Mouse (Mus musculus): ENCODE results near the gene Rpl18. TPM values are rescaled to one million over a fixed set of nuclear protein-coding genes. Genes with fewer than 3 reads are reported as not detected.

The Rpl18 gene
- polyA plus RNA-seq, 1 experiment from 2014 or later = 1,026 TPM

DNA sequence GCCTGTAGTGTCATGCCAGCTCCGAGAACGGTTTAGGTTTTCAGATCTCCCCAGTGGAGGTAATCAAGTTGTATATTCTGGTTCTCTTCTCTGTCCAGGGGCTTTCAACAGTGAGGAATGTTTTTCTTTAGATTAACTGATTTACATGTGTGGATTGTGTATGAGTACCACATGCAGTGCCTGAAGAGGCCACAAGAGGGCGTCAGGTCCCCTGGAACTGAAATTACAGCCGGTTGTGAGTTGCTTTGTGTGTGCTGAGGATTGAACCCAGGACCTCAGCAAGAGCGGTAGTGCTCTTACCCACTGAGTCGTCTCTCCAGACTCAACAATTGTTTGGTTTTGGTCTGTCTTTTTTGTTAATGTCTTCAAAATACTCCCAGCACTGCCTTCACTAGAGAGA, 31.3 kb downstream of the Rpl18 start:
- no peaks in the 10 kb centered on the region for H3K9me3 ChIP-seq (replicated peaks; ENCODE audit: control insufficient read depth, low read length)
- no peak for DNase-seq (ENCODE audit: low spot score)
- H3K4me1 ChIP-seq (ENCODE audit: control insufficient read depth, insufficient read depth, low read length) = no peaks in the 10 kb centered on the region; the same call in 1 of the 2 replicates
- 67% methylated on average over 6 of the region's 6 CpGs for WGBS
- no peaks in the 10 kb centered on the region for H3K27me3 ChIP-seq (ENCODE audit: control insufficient read depth, insufficient read depth, low read length)
- H3K36me3 ChIP-seq (replicated peaks; ENCODE audit: control insufficient read depth, insufficient read depth, low read depth, low read length) = no peaks in the 10 kb centered on the region
- no peak overlapping the region for H3K4me3 ChIP-seq (ENCODE audit: low read depth, low read length)
- ATAC-seq (replicated peaks; ENCODE audit: insufficient number of reproducible peaks, low FRiP score, low TSS enrichment, low read depth) = no peak
- no peak overlapping the region for H3K27ac ChIP-seq (replicated peaks; ENCODE audit: low read depth, low read length)
- H3K4me2 ChIP-seq (ENCODE audit: low read depth, low read length) = no peak overlapping the region
- no peak overlapping the region for H3K9ac ChIP-seq (replicated peaks; ENCODE audit: low read length)

DNA sequence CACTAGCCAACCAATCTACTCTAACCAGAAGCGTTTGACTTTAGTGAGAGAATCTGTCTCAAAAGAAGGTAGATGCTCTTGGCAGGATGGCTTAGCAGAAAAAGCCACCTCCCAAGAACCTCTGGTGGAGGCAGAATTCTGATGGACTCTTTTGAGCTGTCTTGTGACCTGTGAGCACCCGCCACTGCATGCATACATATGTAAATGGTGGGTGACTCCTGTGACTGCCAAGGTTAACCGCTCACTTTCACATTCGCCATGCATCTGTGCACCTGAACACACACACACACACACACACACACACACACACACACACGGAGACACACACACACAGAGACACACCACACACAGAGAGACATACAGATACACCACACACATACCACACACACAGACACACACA, 32.2 kb downstream of the Rpl18 start:
- WGBS = 86% methylated on average over 5 of the region's 5 CpGs
- Histone ChIP-seq H3K4me2 (ENCODE audit: low read depth, low read length) (no peak overlapping the region), H3K4me3 (ENCODE audit: low read depth, low read length) (no peak overlapping the region), H3K27me3 (ENCODE audit: control insufficient read depth, insufficient read depth, low read length) (no peaks in the 10 kb centered on the region), H3K9ac (replicated peaks; ENCODE audit: low read length) (no peak overlapping the region), H3K36me3 (replicated peaks; ENCODE audit: control insufficient read depth, insufficient read depth, low read depth, low read length) (no peaks in the 10 kb centered on the region), H3K4me1 (ENCODE audit: control insufficient read depth, insufficient read depth, low read length) (no peaks in the 10 kb centered on the region), H3K9me3 (replicated peaks; ENCODE audit: control insufficient read depth, low read length) (no peaks in the 10 kb centered on the region), H3K27ac (replicated peaks; ENCODE audit: low read depth, low read length) (no peak overlapping the region)
- no peak for ATAC-seq (replicated peaks; ENCODE audit: insufficient number of reproducible peaks, low FRiP score, low TSS enrichment, low read depth)
- no peak for DNase-seq (ENCODE audit: low spot score)

DNA sequence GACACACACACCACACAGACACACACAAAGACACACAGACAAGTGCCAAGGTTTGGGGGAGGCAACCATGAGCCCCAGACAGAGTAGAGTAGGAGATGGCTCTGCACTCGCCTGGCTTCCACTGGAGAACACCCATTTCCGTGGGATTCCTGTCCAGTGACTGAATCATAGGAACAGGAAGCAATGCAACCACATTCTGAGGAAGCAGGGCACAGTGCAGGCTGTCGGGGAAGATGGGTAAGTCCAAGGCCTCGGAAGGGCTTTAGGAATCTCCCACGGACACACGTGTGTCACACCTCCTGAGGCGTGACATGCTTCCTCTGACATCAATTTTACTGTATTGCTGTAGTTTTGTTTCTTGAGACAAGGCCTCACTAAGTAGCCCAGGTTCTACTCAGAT, 32.9 kb downstream of the Rpl18 start:
- H3K27me3 ChIP-seq (ENCODE audit: control insufficient read depth, insufficient read depth, low read length) = no peaks in the 10 kb centered on the region
- no peak for DNase-seq (ENCODE audit: low spot score)
- no peaks in the 10 kb centered on the region for H3K36me3 ChIP-seq (replicated peaks; ENCODE audit: control insufficient read depth, insufficient read depth, low read depth, low read length)
- no peaks in the 10 kb centered on the region for H3K9me3 ChIP-seq (replicated peaks; ENCODE audit: control insufficient read depth, low read length)
- H3K27ac ChIP-seq (replicated peaks; ENCODE audit: low read depth, low read length) = no peak overlapping the region
- no peaks in the 10 kb centered on the region for H3K4me1 ChIP-seq (ENCODE audit: control insufficient read depth, insufficient read depth, low read length)
- ATAC-seq (replicated peaks; ENCODE audit: insufficient number of reproducible peaks, low FRiP score, low TSS enrichment, low read depth) = no peak
- WGBS = 83% methylated on average over 7 of the region's 7 CpGs
- H3K4me2 ChIP-seq (ENCODE audit: low read depth, low read length) = no peak overlapping the region
- H3K4me3 ChIP-seq (ENCODE audit: low read depth, low read length) = no peak overlapping the region
- no peak overlapping the region for H3K9ac ChIP-seq (replicated peaks; ENCODE audit: low read length)

DNA sequence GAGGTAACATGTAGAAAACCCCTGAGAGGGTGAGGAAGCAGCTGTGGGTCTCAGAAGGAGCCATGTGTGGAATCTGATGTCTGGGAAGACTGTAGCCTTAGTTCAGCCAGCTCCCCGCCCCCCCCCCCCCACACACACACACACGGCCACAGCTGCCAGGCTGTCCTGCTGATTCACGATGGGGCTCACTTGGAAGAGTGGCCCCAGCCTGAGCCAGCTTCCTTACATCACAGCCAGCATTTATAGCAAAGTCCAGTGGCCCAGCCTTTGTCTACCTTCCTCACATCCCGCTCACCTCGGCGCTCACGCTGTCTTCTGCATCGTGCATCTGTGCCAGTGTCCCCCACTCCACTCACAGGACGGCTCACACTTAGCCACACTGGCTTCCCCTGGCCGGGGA, 34.1 kb downstream of the Rpl18 start:
- Histone ChIP-seq H3K4me3 (ENCODE audit: low read depth, low read length) (no peak overlapping the region), H3K9me3 (replicated peaks; ENCODE audit: control insufficient read depth, low read length) (no peaks in the 10 kb centered on the region), H3K4me1 (ENCODE audit: control insufficient read depth, insufficient read depth, low read length) (no peaks in the 10 kb centered on the region), H3K36me3 (replicated peaks; ENCODE audit: control insufficient read depth, insufficient read depth, low read depth, low read length) (no peaks in the 10 kb centered on the region), H3K9ac (replicated peaks; ENCODE audit: low read length) (no peak overlapping the region), H3K27ac (replicated peaks; ENCODE audit: low read depth, low read length) (no peak overlapping the region), H3K27me3 (ENCODE audit: control insufficient read depth, insufficient read depth, low read length) (no peaks in the 10 kb centered on the region), H3K4me2 (ENCODE audit: low read depth, low read length) (no peak overlapping the region)
- DNase-seq (ENCODE audit: low spot score) (no peak), ATAC-seq (replicated peaks; ENCODE audit: insufficient number of reproducible peaks, low FRiP score, low TSS enrichment, low read depth) (no peak)
- 58% methylated on average over 9 of the region's 10 CpGs for WGBS

DNA sequence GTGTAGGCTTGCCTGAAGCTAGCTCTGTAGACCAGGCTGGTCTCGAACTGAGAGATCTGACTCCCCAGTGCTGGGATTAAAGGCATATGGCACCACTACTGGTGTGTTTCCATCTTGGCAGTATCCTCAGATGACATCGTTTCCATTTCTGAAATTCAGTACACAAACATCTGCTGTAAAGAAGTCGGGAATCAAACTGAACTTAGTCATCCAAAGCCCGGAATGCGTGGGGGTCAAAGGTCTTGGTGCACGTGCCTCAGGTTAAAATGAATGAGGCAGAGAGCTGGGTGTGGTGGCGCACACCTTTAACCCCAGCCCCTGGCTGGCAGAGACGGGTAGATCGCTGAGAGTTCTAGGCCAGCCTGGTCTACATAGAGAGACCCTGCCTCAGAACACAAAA, 34.9 kb downstream of the Rpl18 start:
- H3K27me3 ChIP-seq (ENCODE audit: control insufficient read depth, insufficient read depth, low read length) = no peaks in the 10 kb centered on the region
- H3K9ac ChIP-seq (replicated peaks; ENCODE audit: low read length) = no peak overlapping the region

DNA sequence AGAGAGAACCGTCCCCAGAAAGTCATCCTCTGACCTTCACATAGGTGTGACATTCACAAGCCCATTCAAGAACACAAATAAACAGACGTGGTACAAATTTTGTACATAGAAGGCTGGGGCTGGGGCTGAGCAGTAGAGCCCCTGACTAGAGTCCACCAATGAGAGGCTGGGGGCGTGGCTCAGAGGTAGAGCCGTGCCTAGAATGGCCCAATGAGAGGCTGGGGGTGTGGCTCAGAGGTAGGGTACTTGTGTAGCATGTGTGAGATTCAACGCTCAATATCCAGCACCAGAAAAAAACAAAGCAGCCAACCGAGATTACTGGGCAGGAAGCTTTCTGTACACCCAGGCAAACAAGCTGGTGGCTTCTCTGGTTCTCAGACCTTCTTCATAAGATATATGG, 40.4 kb downstream of the Rpl18 start:
- peaks cover 12% of the 10 kb centered on the region for H3K27me3 ChIP-seq (ENCODE audit: control insufficient read depth, insufficient read depth, low read length)
- no peak for ATAC-seq (replicated peaks; ENCODE audit: insufficient number of reproducible peaks, low FRiP score, low TSS enrichment, low read depth)
- 61% methylated on average over 6 of the region's 6 CpGs for WGBS

More for the DNA sequence above, 34.9 kb downstream of the Rpl18 start:
- DNase-seq (ENCODE audit: low spot score) (no peak), ATAC-seq (replicated peaks; ENCODE audit: insufficient number of reproducible peaks, low FRiP score, low TSS enrichment, low read depth) (no peak)
- H3K9me3 ChIP-seq (replicated peaks; ENCODE audit: control insufficient read depth, low read length) = no peaks in the 10 kb centered on the region
- no peak overlapping the region for H3K4me2 ChIP-seq (ENCODE audit: low read depth, low read length)
- no peak overlapping the region for H3K27ac ChIP-seq (replicated peaks; ENCODE audit: low read depth, low read length)
- H3K4me1 ChIP-seq (ENCODE audit: control insufficient read depth, insufficient read depth, low read length) = no peaks in the 10 kb centered on the region
- no peaks in the 10 kb centered on the region for H3K36me3 ChIP-seq (replicated peaks; ENCODE audit: control insufficient read depth, insufficient read depth, low read depth, low read length)
- no peak overlapping the region for H3K4me3 ChIP-seq (ENCODE audit: low read depth, low read length)
- 65% methylated on average over 9 of the region's 9 CpGs for WGBS

DNA sequence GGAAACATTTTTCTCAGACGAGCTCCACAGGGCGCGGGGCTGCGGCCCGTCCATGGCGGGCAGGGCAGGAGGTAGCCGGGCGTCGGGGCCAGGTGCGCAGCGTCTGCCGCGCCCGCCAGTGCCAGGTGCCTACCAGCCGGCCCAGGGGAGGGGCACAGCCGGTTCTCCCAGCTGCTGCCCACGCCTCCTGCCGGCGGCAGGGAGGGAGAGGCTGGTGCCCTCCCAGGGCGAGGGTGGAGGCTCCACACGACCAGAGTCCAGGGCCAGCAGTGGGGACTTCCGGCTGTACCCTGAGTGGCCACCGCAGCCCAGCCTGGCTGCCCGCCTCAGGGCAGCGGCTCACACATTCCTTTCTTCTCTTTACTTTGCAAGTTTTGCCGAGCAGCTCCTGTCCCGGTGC, 44.1 kb downstream of the Rpl18 start:
- peak overlapping the region; percentile 47 for H3K4me2 ChIP-seq (ENCODE audit: low read depth, low read length)
- H3K27me3 ChIP-seq (ENCODE audit: control insufficient read depth, insufficient read depth, low read length) = peaks cover 12% of the 10 kb centered on the region
- no peak overlapping the region for H3K27ac ChIP-seq (replicated peaks; ENCODE audit: low read depth, low read length)
- ATAC-seq (replicated peaks; ENCODE audit: insufficient number of reproducible peaks, low FRiP score, low TSS enrichment, low read depth) (peak; percentile 62), DNase-seq (ENCODE audit: low spot score) (no peak)
- H3K4me1 ChIP-seq (ENCODE audit: control insufficient read depth, insufficient read depth, low read length) = peaks cover 3% of the 10 kb centered on the region; the same call in 1 of the 2 replicates
- 3% methylated on average over 23 of the region's 27 CpGs for WGBS
- H3K36me3 ChIP-seq (replicated peaks; ENCODE audit: control insufficient read depth, insufficient read depth, low read depth, low read length) = no peaks in the 10 kb centered on the region
- H3K9ac ChIP-seq (replicated peaks; ENCODE audit: low read length) = peak overlapping the region; percentile 18; the same call in 1 of the 2 replicates
- H3K9me3 ChIP-seq (replicated peaks; ENCODE audit: control insufficient read depth, low read length) = no peaks in the 10 kb centered on the region
- peak overlapping the region; percentile 14; the same call in 1 of the 2 replicates for H3K4me3 ChIP-seq (ENCODE audit: low read depth, low read length)

More for the DNA sequence above, 40.4 kb downstream of the Rpl18 start:
- H3K27ac ChIP-seq (replicated peaks; ENCODE audit: low read depth, low read length) = no peak overlapping the region
- no peaks in the 10 kb centered on the region for H3K36me3 ChIP-seq (replicated peaks; ENCODE audit: control insufficient read depth, insufficient read depth, low read depth, low read length)
- no peak for DNase-seq (ENCODE audit: low spot score)
- H3K4me1 ChIP-seq (ENCODE audit: control insufficient read depth, insufficient read depth, low read length) = peaks cover 3% of the 10 kb centered on the region; the same call in 1 of the 2 replicates
- H3K9me3 ChIP-seq (replicated peaks; ENCODE audit: control insufficient read depth, low read length) = no peaks in the 10 kb centered on the region
- H3K9ac ChIP-seq (replicated peaks; ENCODE audit: low read length) = no peak overlapping the region
- no peak overlapping the region for H3K4me2 ChIP-seq (ENCODE audit: low read depth, low read length)
- H3K4me3 ChIP-seq (ENCODE audit: low read depth, low read length) = no peak overlapping the region

DNA sequence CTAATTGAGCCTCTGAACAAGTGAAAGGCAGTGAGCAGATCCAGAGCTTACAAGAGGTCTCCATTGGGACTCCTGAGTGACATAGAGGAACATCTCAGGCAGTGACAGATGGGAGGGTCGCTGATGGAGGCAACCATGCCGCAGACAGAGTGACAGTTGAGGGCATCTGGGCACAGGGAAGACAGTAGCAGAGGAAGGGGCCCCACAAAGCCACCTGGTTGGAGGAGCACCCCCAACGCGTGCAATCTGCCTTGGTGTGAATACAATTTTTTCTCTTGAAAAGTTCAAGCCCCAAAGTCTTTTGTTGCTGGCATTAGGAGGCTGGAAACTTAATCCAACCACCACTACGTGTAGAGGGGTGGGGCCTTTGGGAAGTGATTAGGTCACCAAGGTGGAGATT, 44.9 kb downstream of the Rpl18 start:
- Histone ChIP-seq H3K4me2 (ENCODE audit: low read depth, low read length) (no peak overlapping the region), H3K36me3 (replicated peaks; ENCODE audit: control insufficient read depth, insufficient read depth, low read depth, low read length) (no peaks in the 10 kb centered on the region), H3K4me1 (ENCODE audit: control insufficient read depth, insufficient read depth, low read length) (peaks cover 3% of the 10 kb centered on the region; the same call in 1 of the 2 replicates), H3K27ac (replicated peaks; ENCODE audit: low read depth, low read length) (no peak overlapping the region), H3K9ac (replicated peaks; ENCODE audit: low read length) (no peak overlapping the region), H3K27me3 (ENCODE audit: control insufficient read depth, insufficient read depth, low read length) (peaks cover 12% of the 10 kb centered on the region), H3K9me3 (replicated peaks; ENCODE audit: control insufficient read depth, low read length) (no peaks in the 10 kb centered on the region), H3K4me3 (ENCODE audit: low read depth, low read length) (no peak overlapping the region)
- no peak for DNase-seq (ENCODE audit: low spot score)
- 67% methylated on average over 5 of the region's 5 CpGs for WGBS
- no peak for ATAC-seq (replicated peaks; ENCODE audit: insufficient number of reproducible peaks, low FRiP score, low TSS enrichment, low read depth)
